Mouse (Mus musculus) urinary bladder, postnatal 25 days (tissue): ENCODE results near the gene Map4k5.

Experiments
- DNase-seq: peaks from one replicate; pipeline ENCODE4 v3.0.0; 2022; ENCODE audit warnings: low spot score

The Map4k5 gene

DNA sequence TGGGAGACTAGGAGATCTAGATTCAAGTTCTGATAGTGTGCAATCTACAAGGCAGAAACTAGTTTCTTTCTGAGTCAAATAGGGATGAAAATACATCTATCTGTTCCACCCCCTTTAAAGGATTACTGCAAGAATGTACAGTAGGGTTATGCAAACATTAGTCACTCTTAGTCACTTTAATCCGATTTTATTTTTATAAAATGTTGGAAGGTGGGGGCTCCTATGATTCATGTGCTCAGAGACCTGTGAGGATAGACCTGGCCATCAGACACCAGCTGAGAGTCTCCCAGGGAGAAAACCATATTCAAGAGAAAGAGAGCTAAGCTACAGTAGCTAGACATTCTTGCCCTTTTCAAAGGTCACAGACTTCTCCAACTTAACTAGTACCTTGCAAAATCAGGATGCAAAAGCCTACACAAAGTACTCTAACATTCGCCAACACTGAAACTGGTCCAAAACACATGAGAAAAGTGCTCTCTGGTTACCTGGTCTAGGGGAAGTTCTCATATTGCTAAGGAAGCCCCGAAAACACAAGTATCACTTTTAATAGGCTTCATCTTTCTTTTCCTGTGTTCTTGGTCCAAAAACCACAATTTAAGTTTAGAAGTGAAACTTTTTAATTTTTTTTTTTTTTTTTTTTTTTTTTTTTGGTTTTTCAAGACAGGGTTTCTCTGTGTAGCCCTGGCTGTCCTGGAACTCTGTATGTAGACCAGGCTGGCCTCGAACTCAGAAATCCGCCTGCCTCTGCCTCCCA lies 7.7 kb downstream of the Map4k5 start:
- no peak for DNase-seq

DNA sequence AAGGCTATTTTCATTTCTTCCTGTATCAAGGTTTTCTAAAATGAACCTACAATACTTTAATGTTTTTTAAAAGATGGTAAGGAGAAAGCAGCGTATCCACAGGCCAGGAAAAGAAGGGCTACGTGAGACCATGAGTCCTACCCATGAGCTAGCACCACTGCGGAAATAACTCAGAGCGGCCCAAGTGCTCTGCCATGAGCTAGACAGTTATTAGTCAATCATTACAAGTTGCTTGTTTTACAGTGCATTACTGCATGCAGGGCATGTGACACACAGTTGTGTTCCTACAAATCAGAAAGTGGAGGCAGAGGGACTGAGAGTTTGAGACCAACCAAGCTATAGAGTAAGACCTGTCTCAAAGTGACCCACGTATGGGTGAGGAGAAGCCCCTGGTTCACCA lies 8.9 kb downstream of the Map4k5 start:
- DNase-seq: no peak

DNA sequence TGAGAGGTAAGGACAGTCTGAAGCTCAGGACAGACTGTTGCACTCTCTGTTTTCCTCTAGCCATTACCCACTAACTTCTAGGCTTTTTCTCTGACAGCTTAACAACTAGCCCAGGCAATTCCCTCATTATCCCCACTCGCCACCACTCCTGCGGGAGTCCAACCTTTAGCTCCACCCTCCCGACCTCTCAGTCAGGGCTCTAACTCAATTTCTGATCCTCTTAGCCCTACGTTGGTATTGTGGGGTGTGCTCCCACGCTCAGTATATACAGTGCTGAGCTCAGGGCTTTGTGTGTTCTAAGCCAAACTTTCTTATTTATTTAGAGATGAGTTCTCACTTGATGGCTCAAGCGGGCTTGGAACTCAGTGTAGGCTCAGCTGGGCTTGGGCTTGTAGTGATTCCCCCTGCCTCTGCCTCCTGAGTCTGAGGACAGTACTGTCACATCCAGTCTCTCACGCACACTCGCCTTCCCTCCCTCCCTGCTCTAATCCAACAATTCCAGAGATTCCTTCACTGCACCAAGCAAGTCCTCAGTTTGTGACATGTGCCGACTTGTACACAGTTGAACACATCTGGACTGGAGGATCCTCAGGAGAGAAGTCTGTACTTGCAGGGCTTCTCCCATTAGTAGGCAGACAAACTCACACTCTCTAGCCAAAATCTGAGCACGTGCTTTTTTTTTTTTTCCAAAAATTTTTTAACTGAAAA lies 11.6 kb downstream of the Map4k5 start:
- no peak for DNase-seq

- no peak for DNase-seq
Measured at GRCm38 (mm10) chr12:69879739-69880138, 13.3 kb downstream of the Map4k5 start.

DNA sequence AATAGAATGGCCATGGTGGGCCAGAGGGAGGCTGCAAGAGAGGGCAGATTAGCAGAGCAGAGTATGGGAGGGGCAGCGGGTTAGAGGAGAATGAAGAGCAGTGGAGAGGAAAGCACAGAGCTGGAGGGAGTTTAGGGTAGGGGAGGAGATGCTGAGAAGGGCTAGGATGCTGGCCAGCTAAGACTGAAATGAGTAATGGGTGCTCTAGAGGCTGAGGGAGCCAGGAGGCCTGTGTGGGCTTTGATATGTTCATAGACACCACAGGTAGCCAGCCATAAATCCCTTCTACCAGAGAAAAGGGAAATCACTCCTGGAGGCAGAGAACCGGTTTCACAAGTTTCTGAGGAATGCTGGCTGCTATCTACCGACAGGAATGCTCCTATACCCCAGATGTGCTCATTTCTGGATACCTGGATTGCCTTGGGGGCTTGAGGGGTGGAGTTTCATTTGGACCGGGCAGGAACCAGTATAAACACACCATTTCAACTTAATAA lies 13.8 kb downstream of the Map4k5 start:
- DNase-seq: no peak

- no peak for DNase-seq
Measured at GRCm38 (mm10) chr12:69877842-69878363, 15.1 kb downstream of the Map4k5 start.

DNA sequence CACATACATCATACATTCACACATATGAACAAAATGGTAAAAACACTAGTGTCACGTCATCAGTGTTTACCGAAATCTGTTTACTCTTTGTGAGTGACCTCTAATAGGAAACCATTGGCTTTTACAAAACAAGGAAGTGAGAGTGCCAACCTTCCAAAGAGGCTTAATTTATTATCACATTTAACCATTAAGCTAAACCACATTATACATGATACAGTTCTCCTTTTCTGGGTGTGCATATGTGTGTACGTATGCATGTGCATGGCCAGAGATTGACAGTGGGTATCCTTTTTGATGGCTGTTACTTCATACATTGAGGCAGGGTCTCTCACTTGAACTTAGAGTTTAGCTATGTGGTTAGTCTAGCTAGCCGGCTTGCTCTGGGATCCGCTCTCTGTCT lies 21.4 kb downstream of the Map4k5 start:
- DNase-seq: no peak

GRCm38 (mm10) chr12:69867338-69867737 lies 25.7 kb downstream of the Map4k5 start:
- DNase-seq: no peak

- no peak for DNase-seq
Measured at GRCm38 (mm10) chr12:69864164-69864692, 28.8 kb downstream of the Map4k5 start.

DNA sequence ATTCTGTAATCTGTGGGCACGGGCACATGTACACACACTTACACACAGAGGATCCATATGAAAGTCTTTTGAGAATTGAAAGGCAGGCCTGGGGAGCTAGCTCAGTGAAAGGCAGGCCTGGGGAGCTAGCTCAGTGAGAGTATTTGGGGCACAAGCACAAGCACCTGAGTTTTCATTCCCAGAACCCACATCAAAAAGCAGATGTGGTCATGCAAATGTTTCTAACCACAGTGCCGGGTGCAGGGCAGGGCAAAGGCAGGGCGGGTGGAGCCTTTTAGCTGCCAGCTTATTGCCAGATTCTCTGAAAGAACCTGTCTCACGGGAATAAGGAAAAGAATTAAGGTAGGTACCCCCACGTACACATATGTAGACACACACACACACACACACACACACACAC lies 29.5 kb downstream of the Map4k5 start:
- DNase-seq: no peak

DNA sequence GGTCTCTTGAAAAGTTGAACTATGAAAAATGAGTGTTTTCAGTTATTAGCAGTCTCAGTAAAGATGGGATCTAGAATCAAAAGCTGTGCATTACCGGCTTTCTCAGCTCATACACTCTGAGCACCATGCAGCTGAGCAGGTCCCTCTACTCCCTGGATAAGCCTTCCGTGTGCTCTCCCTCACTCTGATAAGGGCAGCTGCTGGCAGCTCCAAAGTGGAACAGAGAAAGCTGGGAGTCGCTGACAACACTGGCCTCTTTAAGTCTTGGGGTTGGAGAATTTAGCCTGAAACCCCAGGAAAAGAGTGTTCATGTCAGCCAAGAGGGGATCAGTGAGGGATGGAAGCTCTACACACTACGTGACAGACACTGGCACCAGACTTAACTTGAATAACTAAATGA lies 34.2 kb downstream of the Map4k5 start:
- DNase-seq: no peak

DNA sequence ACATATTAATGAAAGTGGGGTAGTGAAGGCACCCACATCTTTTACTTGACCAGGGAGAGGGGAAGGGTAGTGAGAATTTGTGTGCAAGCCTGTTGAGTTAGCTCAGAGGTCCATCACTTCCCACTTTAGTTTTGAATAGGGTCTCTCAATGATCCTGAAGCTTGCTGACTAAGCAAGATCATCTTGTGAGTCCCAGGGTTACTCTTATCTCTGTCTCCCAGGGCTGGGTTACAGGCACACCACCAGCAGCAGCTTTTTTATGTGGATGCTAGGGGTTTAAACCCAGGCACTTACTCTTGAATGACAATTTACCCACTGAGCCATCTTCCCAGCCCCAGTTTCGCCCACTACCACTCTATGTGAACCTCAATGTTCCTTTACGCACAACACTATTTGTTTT lies 35.4 kb downstream of the Map4k5 start:
- DNase-seq: no peak

- DNase-seq: no peak
Measured at GRCm38 (mm10) chr12:69856398-69856797, 36.6 kb downstream of the Map4k5 start.

- DNase-seq: no peak
Measured at GRCm38 (mm10) chr12:69855641-69856300, 37.2 kb downstream of the Map4k5 start.

DNA sequence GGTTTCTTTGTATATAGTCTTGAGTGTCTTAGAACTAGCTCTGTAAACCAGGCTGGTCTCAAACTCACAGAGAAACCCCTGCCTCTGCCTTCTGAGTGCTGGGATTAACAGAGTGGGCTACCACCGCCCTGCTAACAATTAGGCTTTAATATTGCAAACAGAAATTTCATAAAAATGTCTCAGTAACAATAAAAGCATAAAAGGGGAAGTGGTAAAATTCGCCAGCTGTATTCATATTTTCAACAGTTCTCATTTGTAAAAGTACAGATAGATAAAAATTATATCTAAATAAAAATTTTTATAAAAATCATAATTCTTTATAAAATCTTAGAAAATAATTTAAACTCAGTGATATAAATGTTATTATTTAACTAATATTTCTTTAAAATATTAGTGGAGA lies 39.1 kb downstream of the Map4k5 start:
- DNase-seq: no peak

DNA sequence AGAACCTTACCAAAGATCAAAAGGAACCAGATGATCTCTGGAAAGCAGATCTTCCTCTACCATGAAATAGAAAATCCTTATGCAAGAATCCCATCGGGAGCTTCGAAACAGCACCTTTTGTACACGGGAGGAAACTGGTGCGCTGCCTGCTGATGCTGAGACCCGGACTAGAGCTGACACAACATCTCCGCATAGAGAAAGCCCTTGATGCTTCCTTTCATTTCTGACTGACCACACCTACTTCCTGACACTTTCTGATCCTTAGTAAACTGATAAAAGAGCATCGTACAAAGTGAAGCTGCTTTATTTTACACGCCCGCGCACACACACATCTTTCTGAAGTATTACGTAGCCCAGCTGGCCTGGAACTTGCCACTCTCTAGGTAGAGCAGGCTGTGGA lies 39.6 kb downstream of the Map4k5 start:
- DNase-seq: no peak

- DNase-seq: no peak
Measured at GRCm38 (mm10) chr12:69852288-69852687, 40.7 kb downstream of the Map4k5 start.

GRCm38 (mm10) chr12:69848083-69848878 lies 44.7 kb downstream of the Map4k5 start:
- no peak for DNase-seq

- no peak for DNase-seq
Measured at GRCm38 (mm10) chr12:69846499-69846898, 46.5 kb downstream of the Map4k5 start.

DNA sequence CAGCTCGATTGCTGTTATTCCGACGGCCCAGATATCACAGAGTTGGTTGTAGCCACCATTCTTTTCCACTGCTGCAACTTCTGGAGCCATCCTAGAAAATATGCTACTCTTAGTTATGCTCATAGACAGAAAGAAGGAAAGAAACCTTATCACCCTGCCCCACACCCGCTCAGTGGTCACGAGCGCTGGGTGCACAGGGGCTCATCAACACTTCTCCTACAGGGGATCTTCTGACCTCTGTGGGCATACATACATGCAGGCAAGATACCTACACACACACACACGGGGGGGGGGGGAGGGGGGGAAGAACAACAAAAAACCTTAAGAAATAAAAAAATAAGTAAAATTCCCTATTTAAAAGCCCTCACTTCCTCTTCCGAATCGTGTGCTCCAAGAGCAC lies 47.3 kb downstream of the Map4k5 start:
- no peak for DNase-seq

DNA sequence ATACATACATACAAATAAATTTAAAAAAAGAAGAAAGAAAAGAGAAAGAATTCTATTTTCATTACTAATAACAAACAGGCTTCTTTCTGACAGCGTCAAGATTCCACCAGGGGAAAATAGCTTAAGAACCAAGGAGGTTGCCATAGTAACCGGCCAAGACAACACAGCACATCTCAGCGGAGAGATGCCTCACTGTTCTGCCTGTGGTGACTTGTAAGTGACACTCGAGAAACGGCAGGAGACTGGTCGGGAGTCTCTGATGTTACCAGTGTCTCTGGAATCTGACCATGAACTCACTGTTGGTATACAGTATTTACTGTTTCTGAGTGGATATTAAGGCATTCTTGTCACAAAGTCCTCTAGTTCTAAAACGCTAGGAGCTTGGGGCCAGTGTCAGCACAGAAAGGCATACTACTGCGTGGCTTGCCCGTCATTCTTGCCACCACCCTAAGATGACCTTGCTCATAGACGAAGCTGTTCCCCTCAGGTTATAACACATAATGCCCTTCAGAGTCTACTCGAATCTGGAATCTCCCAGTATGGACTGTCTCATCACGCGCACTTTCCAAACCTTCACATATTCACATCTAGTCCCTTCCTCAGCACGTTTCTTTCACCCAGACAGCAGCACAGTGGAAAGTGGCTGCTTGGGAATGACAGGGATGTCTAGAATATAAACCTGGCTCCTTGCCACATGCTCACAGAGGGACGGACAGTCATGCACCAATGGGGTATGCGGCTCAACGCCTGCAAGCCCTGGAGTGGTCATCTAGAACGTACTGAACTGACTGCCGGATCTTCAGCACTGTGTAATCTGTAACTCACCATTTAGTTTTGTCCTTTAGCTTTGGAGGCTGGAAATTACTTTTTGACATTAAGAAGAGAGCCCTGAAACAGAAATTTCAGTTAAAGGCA lies 49.2 kb downstream of the Map4k5 start:
- DNase-seq: no peak
